Mouse (Mus musculus) stomach, embryonic 15.5 days (tissue): ENCODE data around the gene Gm20547. TPM values are rescaled to one million over a fixed set of nuclear protein-coding genes. Genes with fewer than 3 reads are reported as not detected.
A peak's percentile ranks its signal among the peaks of the same experiment; 100 is the strongest.

ENCODE experiments used
- ATAC-seq: fragments of 200-750 bp; cut with Nextera tagmentation; 2 replicates; pipeline ENCODE4 v1.8.0; 2017; ENCODE audit warnings: low read depth, moderate number of reproducible peaks, moderate TSS enrichment; ENCODE audit not compliant: insufficient read depth, low FRiP score
- H3K27ac ChIP-seq: fragments of 300-500 bp; sonication (generic); 2 replicates; pipeline ENCODE4 v1.5.1; 2015; ENCODE audit warnings: mild to moderate bottlenecking, inconsistent platforms
- H3K27me3 ChIP-seq: fragments of 300-500 bp; sonication (generic); replicated peaks from 2 replicates; pipeline ENCODE4 v1.6.1; 2015; ENCODE audit warnings: inconsistent platforms
- H3K36me3 ChIP-seq: fragments of 300-500 bp; sonication (generic); 2 replicates; pipeline ENCODE4 v1.6.1; 2015; ENCODE audit warnings: inconsistent platforms
- H3K4me1 ChIP-seq: fragments of 300-500 bp; sonication (generic); 2 replicates; pipeline ENCODE4 v1.6.1; 2015; ENCODE audit warnings: inconsistent platforms
- H3K4me2 ChIP-seq: fragments of 300-500 bp; sonication (generic); 2 replicates; pipeline ENCODE4 v1.6.1; 2015; ENCODE audit warnings: mild to moderate bottlenecking, inconsistent platforms
- H3K4me3 ChIP-seq: fragments of 300-500 bp; sonication (generic); replicated peaks from 2 replicates; pipeline ENCODE4 v1.5.1; 2015; ENCODE audit warnings: inconsistent platforms
- H3K9ac ChIP-seq: fragments of 300-500 bp; sonication (generic); 2 replicates; pipeline ENCODE4 v1.6.1; 2015; ENCODE audit warnings: inconsistent platforms
- H3K9me3 ChIP-seq: fragments of 300-500 bp; sonication (generic); 2 replicates; pipeline ENCODE4 v1.6.1; 2016; ENCODE audit warnings: inconsistent platforms
- WGBS: fragments of 180-500 bp; shearing (Covaris S2); methylation state at CpG from one replicate; pipeline ENCODE4 v1.1.7; 2015; 5-methylcytosine and 5-hydroxymethylcytosine counted together
- polyA plus RNA-seq: library from polyadenylated mRNA; unstranded; fragments of >200 nt; fragmentation: Nextera tagmentation; extraction: Ambion mirVana; gene quantifications from 2 replicates; pipeline ENCODE4 v1.2.1, GENCODE M21; 2015

Gm20547 gene
- polyA plus RNA-seq, 1 experiment from 2014 or later, result not detected

GRCm38 (mm10) chr17:34874321-34874720 lies 7.5 kb downstream of the Gm20547 start:
- Histone ChIP-seq H3K27me3 (no peaks in the 10 kb centered on the region), H3K4me3 (no peak overlapping the region), H3K9me3 (no peaks in the 10 kb centered on the region), H3K4me1 (no peaks in the 10 kb centered on the region), H3K36me3 (no peaks in the 10 kb centered on the region), H3K4me2 (no peak overlapping the region), H3K9ac (no peak overlapping the region), H3K27ac (no peak overlapping the region)
- 85% methylated on average over 6 of the region's 6 CpGs for WGBS
- ATAC-seq, result no peak

DNA sequence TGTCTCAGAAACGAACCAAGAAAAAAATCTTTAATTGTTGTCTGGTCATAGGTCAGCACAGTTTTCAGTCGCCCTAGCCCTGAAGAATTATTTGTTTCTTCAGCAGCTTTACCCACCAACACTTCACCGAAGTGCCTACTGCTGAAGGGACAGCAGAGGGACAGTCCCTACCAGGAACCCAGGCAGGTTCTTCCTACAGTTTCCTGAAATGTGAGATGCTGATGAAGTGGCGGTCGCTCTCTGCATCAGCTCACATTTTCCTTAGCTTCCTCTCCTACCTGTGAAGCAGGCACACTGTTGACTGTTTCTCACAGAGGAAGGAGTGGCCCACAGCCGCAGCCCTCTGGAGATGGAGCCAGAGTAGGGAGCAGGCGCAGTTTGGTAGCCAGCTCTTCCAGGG lies 15.9 kb downstream of the Gm20547 start:
- H3K4me1 ChIP-seq, result no peaks in the 10 kb centered on the region
- 54% methylated on average over 7 of the region's 7 CpGs for WGBS
- ATAC-seq, result no peak

DNA sequence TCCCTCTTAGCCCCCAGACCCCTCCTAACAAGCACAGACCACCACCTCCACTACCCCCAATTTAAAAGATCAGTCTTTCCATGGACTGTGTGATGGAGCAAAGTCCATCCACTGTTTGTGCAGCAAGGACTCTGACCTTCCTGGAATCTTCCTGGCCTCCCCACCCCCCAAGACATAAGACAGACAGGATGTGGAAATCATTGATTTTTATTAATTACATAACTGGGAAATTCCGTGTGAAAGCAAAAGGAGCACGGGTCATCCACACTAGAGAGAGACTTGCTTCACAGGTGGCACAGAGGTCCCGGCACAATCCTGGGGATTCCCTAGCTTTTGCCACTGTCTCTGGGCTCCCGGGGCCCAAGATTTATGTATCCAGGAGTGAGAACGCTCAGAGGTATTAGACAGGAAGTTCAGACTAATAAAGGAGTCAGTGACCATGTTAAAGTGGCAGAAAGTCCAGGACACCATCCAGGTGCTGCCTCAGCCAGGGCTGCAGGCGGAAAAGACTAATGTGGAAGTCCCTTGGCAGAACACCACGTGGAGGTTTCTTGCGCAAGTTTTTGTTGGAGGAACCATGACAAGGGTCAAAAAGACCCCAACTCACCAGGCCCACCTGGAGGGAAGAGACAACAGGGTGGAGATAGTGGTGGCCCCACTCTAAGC lies 19.3 kb downstream of the Gm20547 start, which contains the start of gene Cfb:
TSS of gene Cfb (minus strand) at position 103 of the 666 bp plus-strand sequence.
- no peaks in the 10 kb centered on the region; the same call in 1 of the 2 replicates for H3K36me3 ChIP-seq
- no peak within 1 kb of the TSS for H3K9ac ChIP-seq
- no peak within 1 kb of the TSS for H3K4me2 ChIP-seq
- H3K4me1 ChIP-seq, result no peaks in the 10 kb centered on the region
- H3K27ac ChIP-seq, result no peak within 1 kb of the TSS
- no peaks in the 10 kb centered on the region for H3K9me3 ChIP-seq
- ATAC-seq, result peak; percentile 50
- H3K27me3 ChIP-seq, result no peaks in the 10 kb centered on the region
- H3K4me3 ChIP-seq, result no peak within 1 kb of the TSS
- WGBS, result 40% methylated on average over 8 of the region's 8 CpGs

More for the DNA sequence above, 15.9 kb downstream of the Gm20547 start:
- Histone ChIP-seq H3K4me2 (no peak overlapping the region), H3K9me3 (no peaks in the 10 kb centered on the region), H3K27me3 (no peaks in the 10 kb centered on the region), H3K4me3 (no peak overlapping the region), H3K27ac (no peak overlapping the region), H3K9ac (no peak overlapping the region), H3K36me3 (no peaks in the 10 kb centered on the region)

- no peak overlapping the region for H3K27ac ChIP-seq
- 59% methylated on average over 13 of the region's 13 CpGs for WGBS
Measured at GRCm38 (mm10) chr17:34861704-34862415, 20.0 kb downstream of the Gm20547 start.

GRCm38 (mm10) chr17:34860514-34860913 lies 21.3 kb downstream of the Gm20547 start:
- Histone ChIP-seq H3K27ac (no peak overlapping the region), H3K4me3 (no peak overlapping the region), H3K27me3 (no peaks in the 10 kb centered on the region), H3K4me1 (no peaks in the 10 kb centered on the region), H3K4me2 (no peak overlapping the region), H3K36me3 (peaks cover 13% of the 10 kb centered on the region), H3K9ac (no peak overlapping the region), H3K9me3 (no peaks in the 10 kb centered on the region)
- ATAC-seq, result no peak
- WGBS, result 78% methylated on average over 9 of the region's 9 CpGs

More at GRCm38 (mm10) chr17:34861704-34862415, 20.0 kb downstream of the Gm20547 start:
- peak; percentile 52 for ATAC-seq
- H3K4me1 ChIP-seq, result no peaks in the 10 kb centered on the region
- H3K9me3 ChIP-seq, result no peaks in the 10 kb centered on the region
- no peak overlapping the region for H3K4me2 ChIP-seq
- H3K36me3 ChIP-seq, result peaks cover 6% of the 10 kb centered on the region
- no peak overlapping the region for H3K9ac ChIP-seq
- no peaks in the 10 kb centered on the region for H3K27me3 ChIP-seq
- no peak overlapping the region for H3K4me3 ChIP-seq

DNA sequence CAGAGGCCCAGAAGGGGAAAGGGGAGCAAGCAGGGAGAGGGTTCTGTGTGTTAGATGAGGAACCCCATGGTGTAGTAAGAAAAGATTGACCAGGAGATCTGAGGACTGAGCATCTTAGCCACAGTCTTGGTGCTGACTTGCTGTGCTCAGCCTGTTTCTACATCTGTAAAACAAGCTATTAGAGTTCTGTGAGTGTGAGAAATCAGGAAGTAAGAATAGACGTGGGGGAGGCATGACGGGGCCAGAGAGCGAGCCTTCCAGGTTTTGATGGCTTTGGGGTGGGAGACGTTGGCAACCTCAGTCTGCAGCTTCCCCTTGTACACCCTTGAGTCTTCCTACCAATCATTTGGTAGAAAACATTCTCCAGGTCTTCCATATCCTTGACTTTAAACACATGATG lies 23.2 kb downstream of the Gm20547 start:
- ATAC-seq, result no peak
- Histone ChIP-seq H3K9ac (no peak overlapping the region), H3K27ac (no peak overlapping the region), H3K36me3 (peaks cover 25% of the 10 kb centered on the region), H3K4me1 (no peaks in the 10 kb centered on the region), H3K4me3 (no peak overlapping the region), H3K27me3 (no peaks in the 10 kb centered on the region), H3K9me3 (no peaks in the 10 kb centered on the region), H3K4me2 (no peak overlapping the region)
- WGBS, result 87% methylated on average over 4 of the region's 4 CpGs

DNA sequence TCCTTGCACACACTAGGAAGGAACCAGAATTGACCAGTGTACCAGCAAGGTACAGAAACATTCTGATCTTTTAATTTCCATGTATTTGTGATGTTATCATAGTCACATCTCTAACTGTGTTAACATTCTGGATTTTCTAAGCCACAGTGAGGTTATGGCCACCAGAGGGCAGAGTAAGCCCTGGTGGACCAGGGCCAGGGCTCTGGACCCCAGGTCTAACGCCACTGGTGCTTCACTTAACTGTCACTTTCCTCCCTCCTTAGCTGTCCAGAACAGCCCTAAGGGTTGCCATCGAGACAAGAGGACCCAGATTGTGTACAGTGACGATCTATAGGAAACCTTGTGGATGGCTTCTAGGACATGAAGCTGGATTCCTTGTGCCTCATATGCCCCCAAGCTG lies 26.0 kb downstream of the Gm20547 start:
- 37% methylated on average over 3 of the region's 3 CpGs for WGBS

GRCm38 (mm10) chr17:34854761-34855160 lies 27.1 kb downstream of the Gm20547 start:
- ATAC-seq, result no peak
- Histone ChIP-seq H3K4me1 (peaks cover 18% of the 10 kb centered on the region), H3K4me2 (no peak overlapping the region), H3K27ac (no peak overlapping the region), H3K9me3 (no peaks in the 10 kb centered on the region), H3K4me3 (no peak overlapping the region), H3K9ac (no peak overlapping the region), H3K27me3 (no peaks in the 10 kb centered on the region), H3K36me3 (peaks cover 40% of the 10 kb centered on the region)
- WGBS, result 72% methylated on average over 3 of the region's 3 CpGs

More for the DNA sequence above, 26.0 kb downstream of the Gm20547 start:
- H3K27ac ChIP-seq, result no peak overlapping the region
- H3K27me3 ChIP-seq, result no peaks in the 10 kb centered on the region
- H3K9me3 ChIP-seq, result no peaks in the 10 kb centered on the region
- H3K4me3 ChIP-seq, result no peak overlapping the region
- peaks cover 14% of the 10 kb centered on the region for H3K4me1 ChIP-seq
- no peak overlapping the region for H3K4me2 ChIP-seq
- no peak; the same call in 1 of the 2 replicates for ATAC-seq
- peaks cover 40% of the 10 kb centered on the region for H3K36me3 ChIP-seq
- H3K9ac ChIP-seq, result no peak overlapping the region

DNA sequence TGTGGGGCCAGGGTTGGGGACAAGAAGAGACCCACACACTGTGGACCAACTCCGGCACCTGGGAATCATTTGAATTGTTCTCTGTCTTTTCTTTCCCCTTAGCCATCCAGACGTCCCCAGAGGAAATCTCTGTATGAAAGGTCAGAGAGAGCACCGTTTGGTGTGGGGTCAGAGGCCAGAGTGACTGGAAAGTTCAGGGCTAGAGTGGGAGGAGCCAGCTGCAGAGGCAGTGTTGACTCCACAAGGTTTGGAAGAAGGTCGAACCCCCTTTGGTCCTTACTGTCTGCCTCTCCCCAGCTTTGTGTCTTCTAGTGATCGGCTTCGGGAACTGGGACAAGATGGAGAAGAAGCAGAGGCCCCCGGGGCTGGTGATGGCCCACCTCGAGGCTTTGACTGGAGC lies 28.3 kb downstream of the Gm20547 start:
- H3K9ac ChIP-seq, result no peak overlapping the region
- H3K4me1 ChIP-seq, result peaks cover 25% of the 10 kb centered on the region
- H3K4me3 ChIP-seq, result no peak overlapping the region
- H3K27me3 ChIP-seq, result no peaks in the 10 kb centered on the region
- no peak overlapping the region for H3K27ac ChIP-seq
- H3K4me2 ChIP-seq, result no peak overlapping the region
- 75% methylated on average over 8 of the region's 8 CpGs for WGBS
- peaks cover 40% of the 10 kb centered on the region for H3K36me3 ChIP-seq
- H3K9me3 ChIP-seq, result no peaks in the 10 kb centered on the region
- ATAC-seq, result no peak

DNA sequence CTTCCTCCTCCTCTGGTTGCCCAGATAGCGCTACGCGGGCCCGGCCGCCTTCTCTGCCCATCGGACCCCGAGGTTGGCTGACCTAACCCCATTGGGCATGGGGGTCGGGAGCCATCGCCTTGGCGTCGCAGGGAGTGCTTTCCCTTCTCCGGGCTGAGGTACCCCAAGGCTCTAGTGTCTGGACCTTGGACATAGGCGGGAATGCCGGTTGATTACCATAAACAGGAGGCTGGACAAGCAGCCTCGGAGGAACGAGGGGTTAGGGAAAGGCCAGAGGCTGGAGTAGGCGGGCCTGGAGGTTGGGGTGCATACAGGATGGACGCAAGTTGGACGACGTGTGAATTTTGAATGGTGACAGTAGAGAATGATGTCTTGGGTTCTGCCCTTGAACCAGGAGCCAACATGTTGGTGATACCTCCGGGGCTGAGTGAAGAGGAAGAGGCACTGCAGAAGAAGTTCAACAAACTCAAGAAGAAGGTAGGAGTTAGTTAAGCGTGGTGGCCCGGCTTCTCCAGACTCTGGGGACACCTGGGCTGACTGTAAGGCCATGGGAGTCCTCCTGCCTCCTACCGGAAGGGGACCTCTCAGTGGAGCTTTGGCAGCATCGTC lies 31.2 kb downstream of the Gm20547 start:
- peak overlapping the region; percentile 93 for H3K9ac ChIP-seq
- peaks cover 41% of the 10 kb centered on the region for H3K36me3 ChIP-seq
- H3K27ac ChIP-seq, result peak overlapping the region; percentile 55
- no peaks in the 10 kb centered on the region for H3K9me3 ChIP-seq
- H3K27me3 ChIP-seq, result no peaks in the 10 kb centered on the region
- peak overlapping the region; percentile 69 for H3K4me3 ChIP-seq
- ATAC-seq, result peak; percentile 16
- H3K4me2 ChIP-seq, result peak overlapping the region; percentile 95
- 1% methylated on average over 25 of the region's 25 CpGs for WGBS
- peaks cover 25% of the 10 kb centered on the region for H3K4me1 ChIP-seq

GRCm38 (mm10) chr17:34849722-34850516 lies 31.9 kb downstream of the Gm20547 start, which contains the start of the genes Skiv2l and Nelfe:
Gene Skiv2l, minus strand, starts transcription at chr17:34850210.
Gene Nelfe, plus strand, starts transcription at chr17:34850391.
- H3K4me2 ChIP-seq, result peak within 1 kb of the TSS; percentile 95
- H3K27ac ChIP-seq, result peak within 1 kb of the TSS; percentile 55
- ATAC-seq, result peak; percentile 97
- peak within 1 kb of the TSS; percentile 93 for H3K9ac ChIP-seq
- H3K4me3 ChIP-seq, result peak within 1 kb of the TSS; percentile 69
- peaks cover 41% of the 10 kb centered on the region for H3K36me3 ChIP-seq
- H3K9me3 ChIP-seq, result no peaks in the 10 kb centered on the region
- 1% methylated on average over 63 of the region's 65 CpGs for WGBS
- H3K27me3 ChIP-seq, result no peaks in the 10 kb centered on the region
- H3K4me1 ChIP-seq, result peaks cover 25% of the 10 kb centered on the region
